Mouse (Mus musculus) cerebellum, adult 11-12 months (tissue): ENCODE measurements around the gene Mettl9.

Experiments used
- DNase-seq: peaks from one replicate; pipeline ENCODE4 v3.0.0; 2022

Mettl9 gene

DNA sequence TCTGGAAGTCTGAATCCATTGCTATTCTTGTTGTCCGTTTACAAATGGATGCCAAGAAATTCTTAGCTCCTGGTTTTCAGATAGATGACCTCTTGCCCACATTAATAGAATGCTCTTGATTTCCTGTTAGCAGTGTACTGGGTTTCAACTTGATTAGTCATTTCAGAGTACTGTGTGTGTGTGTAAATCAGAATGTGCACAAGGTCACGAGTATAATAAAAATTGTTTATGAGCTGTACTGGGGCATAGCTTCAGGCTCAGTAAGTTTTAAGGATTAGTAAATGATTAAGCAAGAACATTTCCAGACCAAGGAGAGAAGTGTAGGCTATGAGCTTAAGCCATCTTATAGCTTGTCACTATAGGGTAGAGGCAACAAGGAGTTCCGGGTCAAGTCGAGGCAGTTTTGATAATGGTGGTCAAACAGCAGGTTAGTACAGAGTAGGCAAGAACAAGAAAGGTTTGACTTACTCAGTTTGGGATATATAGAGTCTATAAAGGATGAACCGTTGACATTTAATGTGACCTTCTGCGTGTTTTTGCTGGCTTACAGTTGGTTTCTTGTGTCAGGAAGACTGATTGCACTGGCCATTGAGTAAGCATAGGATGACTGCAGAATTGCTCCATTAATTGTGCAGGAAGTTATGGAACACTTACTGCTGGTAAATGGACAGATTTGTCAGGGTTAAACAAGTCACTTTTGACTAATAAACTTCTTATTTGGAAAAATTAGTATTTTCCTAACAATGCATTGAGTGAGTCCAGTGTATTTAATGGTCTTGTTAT is 11.6 kb downstream of the Mettl9 start:
- no peak for DNase-seq

GRCm38 (mm10) chr7:121047624-121048023 is 13.4 kb downstream of the Mettl9 start:
- DNase-seq, result no peak

DNA sequence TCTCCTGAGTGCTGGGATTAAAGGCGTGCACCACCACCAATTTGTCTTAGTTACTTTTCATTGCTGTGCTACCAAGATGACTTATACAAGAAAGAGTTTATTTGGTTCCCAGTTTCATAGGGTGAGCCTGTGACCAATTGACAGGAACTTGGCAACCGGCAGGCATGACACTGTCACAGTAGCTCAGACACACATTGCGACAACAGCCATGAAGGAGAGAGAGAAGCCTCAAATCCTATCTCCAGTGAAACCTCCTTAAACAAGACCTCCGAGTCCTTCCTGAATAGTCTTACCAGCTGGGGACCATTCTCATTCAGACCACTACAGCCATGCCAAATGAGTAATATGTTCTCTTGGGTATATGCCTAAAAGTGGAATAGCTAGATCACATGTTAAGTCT is 18.8 kb downstream of the Mettl9 start:
- DNase-seq, result no peak

DNA sequence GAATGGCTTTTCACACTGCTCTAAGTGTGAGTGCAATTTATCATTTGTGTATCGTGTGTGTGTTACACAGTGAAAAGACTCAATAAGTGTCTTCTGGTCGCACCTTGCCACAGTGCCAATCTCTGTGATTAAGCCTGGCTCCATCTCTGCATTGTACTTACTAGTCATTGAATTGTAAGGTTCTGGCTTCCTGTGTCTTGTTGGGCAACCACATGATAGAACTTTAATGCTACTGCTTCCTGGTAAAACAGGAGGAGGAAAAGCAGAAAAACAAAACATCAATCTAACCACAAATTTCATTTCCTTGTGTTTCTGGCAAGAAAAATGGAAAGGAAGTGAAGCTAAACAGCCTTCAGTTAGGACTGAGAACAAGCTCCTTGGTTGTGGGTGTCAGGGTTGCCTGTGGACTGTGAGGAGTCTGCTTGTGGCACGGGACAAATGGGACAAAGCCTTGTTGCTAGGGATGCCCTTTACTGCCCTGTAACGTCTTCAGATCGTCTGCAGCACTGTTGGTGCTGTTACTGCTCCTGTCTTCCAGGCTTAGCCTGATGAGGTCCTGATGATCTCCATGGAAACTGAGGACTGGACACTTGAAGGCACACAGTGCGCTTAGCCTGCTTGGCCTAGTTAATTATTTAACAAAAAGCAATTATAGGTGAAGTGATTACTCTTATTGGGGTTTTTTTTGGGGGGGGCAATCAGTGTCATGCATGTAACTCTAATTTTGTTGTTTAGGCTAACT is 25.4 kb downstream of the Mettl9 start:
- DNase-seq, result no peak

DNA sequence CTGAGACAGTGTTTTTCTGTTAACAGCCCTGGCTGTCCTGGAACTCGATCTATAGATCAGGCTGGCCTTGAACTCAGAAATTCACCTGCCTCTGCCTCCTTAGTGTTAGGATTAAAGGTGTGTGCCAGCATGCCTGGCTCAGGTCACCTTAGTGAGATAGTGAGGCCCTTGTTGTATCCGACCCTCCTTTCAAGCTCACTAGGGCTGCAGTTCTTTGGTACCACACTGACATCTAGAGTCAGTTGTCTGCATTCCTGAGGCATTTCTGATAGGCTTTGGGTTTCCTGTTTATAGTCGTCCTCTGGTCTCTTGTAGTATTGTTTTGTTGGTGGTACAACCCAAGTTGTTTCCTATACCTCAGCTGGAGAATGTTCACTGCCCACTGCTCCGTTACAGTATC is 30.1 kb downstream of the Mettl9 start:
- no peak for DNase-seq

GRCm38 (mm10) chr7:121071276-121071675 is 37.0 kb downstream of the Mettl9 start:
- no peak for DNase-seq

- DNase-seq, result no peak
Measured at GRCm38 (mm10) chr7:121072506-121072905, 38.3 kb downstream of the Mettl9 start.

GRCm38 (mm10) chr7:121074281-121074680 is 40.0 kb downstream of the Mettl9 start, which contains the start of gene Igsf6:
TSS of gene Igsf6 (minus strand) at chr7:121074572.
- no peak for DNase-seq

DNA sequence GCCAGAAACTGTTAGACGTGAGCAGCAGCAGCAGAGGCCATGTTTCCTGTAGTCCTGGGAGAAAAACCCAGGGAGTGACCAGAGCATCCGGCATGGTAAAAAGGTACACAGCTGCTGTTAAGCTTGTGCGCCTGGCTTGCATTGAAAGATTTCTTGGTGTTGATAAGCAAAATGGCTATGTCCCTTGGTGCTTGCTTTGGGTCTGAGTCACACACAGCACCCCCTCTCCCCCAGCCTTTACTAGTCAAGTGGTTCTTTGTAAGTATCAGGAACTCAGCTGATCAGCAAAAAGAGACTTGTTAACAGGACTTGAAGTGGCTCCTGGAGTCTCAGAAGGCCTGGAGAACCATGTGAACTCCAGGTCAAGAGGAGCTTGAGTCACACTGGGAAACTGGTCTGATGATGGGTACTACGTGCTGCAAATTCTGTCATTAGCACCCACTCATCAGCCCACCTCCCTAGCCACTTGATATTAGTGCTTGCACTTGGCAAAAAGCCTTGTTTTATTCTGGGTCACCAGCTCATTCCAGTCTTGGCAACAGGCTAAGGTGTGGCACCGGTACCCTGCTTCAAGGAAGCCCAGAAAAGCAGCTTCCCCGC is 40.7 kb downstream of the Mettl9 start:
- DNase-seq, result no peak

DNA sequence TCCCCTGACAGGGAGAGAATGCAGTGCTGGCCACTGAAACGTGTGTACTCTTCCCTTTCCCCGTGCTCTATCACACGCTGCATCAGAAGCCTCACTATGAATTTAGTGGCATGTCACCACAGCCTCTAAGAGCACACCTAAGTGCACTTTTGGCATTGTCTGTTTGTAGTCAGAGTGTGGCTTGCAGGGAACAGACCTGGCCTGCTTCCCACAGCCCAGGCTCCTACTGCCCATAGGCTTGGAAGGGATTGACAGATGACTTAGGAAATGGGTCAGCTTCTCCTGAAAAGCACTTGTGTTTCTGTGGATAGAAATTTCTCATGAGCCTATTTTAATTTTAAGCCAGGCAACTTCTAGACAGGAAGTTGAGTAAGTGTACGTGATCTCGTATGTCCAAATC is 41.2 kb downstream of the Mettl9 start:
- DNase-seq, result peak; percentile 34

GRCm38 (mm10) chr7:121077311-121077710 is 43.1 kb downstream of the Mettl9 start:
- DNase-seq, result no peak

GRCm38 (mm10) chr7:121077829-121078228 is 43.6 kb downstream of the Mettl9 start:
- peak; percentile 44 for DNase-seq

DNA sequence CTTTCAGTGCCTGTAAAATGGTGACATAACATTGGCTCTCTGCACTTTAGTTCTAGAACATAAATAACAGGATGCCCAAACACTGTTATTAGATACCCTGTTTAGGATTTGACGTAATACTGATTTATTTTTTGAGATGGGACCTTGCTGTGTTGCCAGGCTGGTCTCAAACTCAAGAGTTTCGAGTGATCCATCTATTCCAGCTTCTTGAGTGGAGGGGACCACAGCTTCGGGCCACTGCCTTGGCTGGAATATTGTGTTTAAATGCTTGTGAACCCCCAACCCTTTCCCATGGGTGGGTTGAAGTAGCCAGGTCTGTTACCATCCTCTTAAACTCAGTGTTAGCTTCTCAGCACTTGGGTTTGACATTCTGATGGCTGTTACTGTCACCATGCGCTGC is 47.1 kb downstream of the Mettl9 start, which contains the start of gene Otoa:
TSS of gene Otoa (plus strand) at position 301 of the 400 bp plus-strand sequence.
- no peak for DNase-seq

DNA sequence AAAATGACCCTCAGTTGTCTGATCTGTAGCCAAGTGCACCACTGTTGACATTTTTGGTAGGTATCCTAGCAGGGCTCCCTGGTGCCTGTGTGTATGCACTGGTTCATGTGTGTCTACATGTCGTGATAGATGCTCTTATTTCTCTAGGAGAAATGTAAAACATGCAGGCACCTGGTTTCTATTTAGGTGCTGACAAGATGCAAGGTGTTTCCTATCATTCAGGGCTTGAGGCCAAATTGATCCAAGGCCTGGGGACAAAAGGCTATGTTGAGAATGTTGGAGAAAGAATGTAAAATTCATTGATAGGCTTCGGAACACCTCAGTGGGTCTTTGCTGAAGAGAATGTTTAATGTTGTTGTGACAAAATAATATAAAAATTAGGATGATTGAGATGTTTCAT is 47.6 kb downstream of the Mettl9 start:
- no peak for DNase-seq

GRCm38 (mm10) chr7:121082949-121083513 is 48.8 kb downstream of the Mettl9 start:
- no peak for DNase-seq

GRCm38 (mm10) chr7:121084840-121085453 is 50.7 kb downstream of the Mettl9 start:
- no peak for DNase-seq

DNA sequence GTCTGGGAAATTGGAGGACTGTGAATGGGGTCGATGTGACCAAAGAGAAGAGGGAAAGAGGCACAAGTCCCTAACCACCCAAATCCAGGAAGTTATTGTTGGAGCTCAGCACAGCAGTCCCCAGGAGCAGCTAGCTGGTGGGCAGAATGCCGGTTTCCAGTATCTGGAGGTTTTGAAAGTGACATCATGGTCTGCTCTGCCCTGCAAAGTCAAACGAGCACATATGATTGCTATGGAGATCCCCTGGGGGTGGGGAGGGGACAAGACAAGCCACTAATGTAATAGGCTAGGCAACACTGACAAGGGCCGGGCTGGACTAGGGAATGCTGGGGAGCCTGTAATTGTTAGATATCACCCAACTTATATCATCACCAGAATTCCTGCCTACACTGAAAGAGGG is 51.3 kb downstream of the Mettl9 start:
- no peak for DNase-seq

GRCm38 (mm10) chr7:121088745-121089144 is 54.5 kb downstream of the Mettl9 start:
- no peak for DNase-seq

DNA sequence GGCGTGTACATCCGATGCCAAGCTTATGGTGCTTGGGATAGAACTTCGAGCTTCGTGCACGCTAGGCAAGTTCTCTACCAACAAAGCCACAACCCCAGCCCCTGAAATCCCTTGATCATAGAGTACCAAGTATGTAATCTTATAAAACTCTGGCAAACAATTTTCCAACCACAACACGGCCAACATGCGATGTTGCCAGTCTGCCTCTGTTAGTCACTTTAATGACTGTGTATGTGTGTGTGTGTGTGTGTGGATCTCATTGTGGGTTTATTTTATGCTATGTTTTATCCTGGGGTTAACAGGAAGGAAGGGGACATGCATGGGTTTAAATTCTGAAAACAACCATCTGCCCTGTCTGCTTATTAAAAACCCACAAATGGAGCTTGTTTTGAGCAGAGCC is 56.5 kb downstream of the Mettl9 start:
- no peak for DNase-seq

- no peak for DNase-seq
Measured at GRCm38 (mm10) chr7:121093026-121093425, 58.8 kb downstream of the Mettl9 start.

GRCm38 (mm10) chr7:121098614-121099389 is 64.6 kb downstream of the Mettl9 start:
- no peak for DNase-seq

- DNase-seq, result no peak
Measured at GRCm38 (mm10) chr7:121107851-121108250, 73.6 kb downstream of the Mettl9 start.
